Mouse (Mus musculus) Patski (cell line): ENCODE measurements at regions not wholly inside any gene's neighbourhood (a gene's known extent, or its start where the extent isn't known, plus 50 kb on each side); places are given as distances from the start of the nearest gene placed in this dataset.

Experiments used
- ATAC-seq: fragments of 100-300 bp; one replicate; pipeline ENCODE4 v1.8.0; 2021
- CTCF ChIA-PET: fragments of 350-600 bp; sonication (Branson Sonifier 250); formaldehyde crosslinking; loops from one replicate; lab custom pipeline; 2022; ENCODE audit warnings: inconsistent platforms; lab: Charles Lee
- POLR2A ChIA-PET: fragments of 350-600 bp; sonication (Branson Sonifier 250); formaldehyde crosslinking; loops from one replicate; lab custom pipeline; 2022; ENCODE audit warnings: antibody characterized with exemption, inconsistent platforms; lab: Charles Lee
- DNase-seq: peaks from one replicate; pipeline ENCODE4 v3.0.0-alpha.2; 2011; ENCODE audit warnings: low read depth, low spot score
- H3K27me3 ChIP-seq: fragments of 371-371 bp; one replicate; pipeline ENCODE4 v1.5.1; 2021
- CTCF ChIP-seq: fragments of 100-300 bp; IDR thresholded peaks from one replicate; pipeline ENCODE4 v1.5.1; 2021
- in situ Hi-C: fragments of 300-500 bp; cut with MboI; formaldehyde crosslinking; loops from 3 replicates; pipeline ENCODE4 v1.11.1; 2018; ENCODE audit warnings: low pct_unique_long_range_greater_than_20kb, mixed read lengths

GRCm38 (mm10) chr3:54993761-54994160 lies 61.5 kb downstream of the Ccna1 start:
- DNase-seq (no peak), ATAC-seq (no peak)
- no peak for TF ChIP-seq CTCF
- in situ Hi-C loops, result no loop called here
- no peaks in the 10 kb centered on the region for H3K27me3 ChIP-seq
- CTCF ChIA-PET, result interaction anchor here (1.1 kb wide), 1 partner anchor 11 kb away, joined by 5 read pairs; no protein-coding TSS in a partner anchor
- POLR2A ChIA-PET, result no interaction called here

- TF ChIP-seq CTCF, result no peak
- in situ Hi-C loops, result no loop called here
- POLR2A ChIA-PET, result no interaction called here
- H3K27me3 ChIP-seq, result no peaks in the 10 kb centered on the region
- ATAC-seq (no peak), DNase-seq (no peak)
- CTCF ChIA-PET, result interaction anchor here (1.2 to 2.6 kb wide), 2 partner anchors 12 to 18 kb away, joined by 4 to 5 read pairs; no protein-coding TSS in a partner anchor
Observed at GRCm38 (mm10) chr3:54990073-54990472, 65.2 kb downstream of the Ccna1 start.

- no peak for DNase-seq
- no peak for ATAC-seq
- in situ Hi-C loops, result no loop called here
Observed at GRCm38 (mm10) chr3:54989358-54989757, 65.9 kb downstream of the Ccna1 start.

GRCm38 (mm10) chr3:54981488-54981887 lies 65.8 kb upstream of the Sertm1 start:
- H3K27me3 ChIP-seq, result no peaks in the 10 kb centered on the region
- CTCF ChIA-PET, result no interaction called here
- no peak for ATAC-seq
- TF ChIP-seq CTCF, result no peak
- DNase-seq, result no peak
- in situ Hi-C loops, result no loop called here
- POLR2A ChIA-PET, result no interaction called here

More at GRCm38 (mm10) chr3:54989358-54989757, 65.9 kb downstream of the Ccna1 start:
- CTCF ChIA-PET, result no interaction called here
- H3K27me3 ChIP-seq, result no peaks in the 10 kb centered on the region
- no peak for TF ChIP-seq CTCF
- POLR2A ChIA-PET, result no interaction called here

- no peak for TF ChIP-seq CTCF
Observed at GRCm38 (mm10) chr3:54980312-54980711, 64.6 kb upstream of the Sertm1 start.

GRCm38 (mm10) chr3:54965512-54965911 lies 49.8 kb upstream of the Sertm1 start:
- DNase-seq (no peak), ATAC-seq (no peak)
- TF ChIP-seq CTCF, result no peak
- in situ Hi-C loops, result no loop called here
- peaks cover 4% of the 10 kb centered on the region for H3K27me3 ChIP-seq
- ChIA-PET POLR2A (no interaction called here), CTCF (interaction anchor here (1.3 kb wide), 2 partner anchors 9 to 21 kb away, joined by 3 read pairs; no protein-coding TSS in a partner anchor)

More at GRCm38 (mm10) chr3:54980312-54980711, 64.6 kb upstream of the Sertm1 start:
- ATAC-seq, result no peak
- in situ Hi-C loops, result no loop called here
- no peak for DNase-seq
- no peaks in the 10 kb centered on the region for H3K27me3 ChIP-seq
- ChIA-PET POLR2A (no interaction called here), CTCF (no interaction called here)
